Mouse (Mus musculus) kidney, adult 9 months (tissue): ENCODE measurements around the gene Gm3012.
"Not testable (repeated sequence)": the region's sequence is repeated elsewhere in the genome, so short reads cannot be mapped to it uniquely, and the experiment has no call there.

Source experiments
- DNase-seq: peaks from one replicate; pipeline ENCODE4 v3.0.0; 2022

Gm3012 gene

GRCm38 (mm10) chr14:3634212-3634611 is at the start of gene Gm3012:
TSS of gene Gm3012 (plus strand) at chr14:3634512.
- not testable (repeated sequence) for DNase-seq

GRCm38 (mm10) chr14:3651730-3652129 is 17.4 kb downstream of the Gm3012 start, which contains the start of gene Gm3020:
TSS of gene Gm3020 (plus strand) at chr14:3652030.
- DNase-seq, result not testable (repeated sequence)

GRCm38 (mm10) chr14:3688483-3688882 is 54.2 kb downstream of the Gm3012 start, which contains the start of gene Gm3043:
TSS of gene Gm3043 (plus strand) at chr14:3688783.
- DNase-seq, result not testable (repeated sequence)
